Mouse (Mus musculus) thymus, postnatal 14 days (tissue): ENCODE data around the gene Ovch2.
A peak's percentile ranks its signal among the peaks of the same experiment; 100 is the strongest.

Experiments used
- DNase-seq: peaks from one replicate; pipeline ENCODE4 v3.0.0; 2021

Ovch2 gene

DNA sequence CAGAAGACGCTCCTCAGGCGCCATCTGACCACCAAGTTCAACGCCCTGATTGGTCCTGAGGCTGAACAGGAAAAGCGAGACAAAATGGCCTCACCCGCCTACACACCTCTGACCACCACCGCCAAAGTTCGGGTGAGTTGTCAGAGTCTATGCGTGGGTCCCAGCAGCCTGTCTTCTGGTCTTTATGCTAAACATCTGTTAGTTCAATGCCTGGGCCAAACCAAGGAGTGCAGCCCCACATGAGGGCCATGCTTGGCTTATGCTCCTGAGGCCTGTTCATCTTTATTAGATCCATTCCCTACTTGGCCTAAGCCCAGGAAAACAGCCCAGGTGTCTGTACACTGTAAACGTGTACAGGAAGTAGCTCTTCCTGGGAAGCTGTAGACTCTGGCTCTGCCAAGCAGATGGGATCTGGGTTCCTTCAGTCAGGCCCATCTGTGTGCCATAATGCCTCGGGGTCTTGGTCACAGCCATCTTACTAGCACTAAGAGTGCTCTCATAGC, 58.0 kb downstream of the Ovch2 start:
- no peak for DNase-seq

DNA sequence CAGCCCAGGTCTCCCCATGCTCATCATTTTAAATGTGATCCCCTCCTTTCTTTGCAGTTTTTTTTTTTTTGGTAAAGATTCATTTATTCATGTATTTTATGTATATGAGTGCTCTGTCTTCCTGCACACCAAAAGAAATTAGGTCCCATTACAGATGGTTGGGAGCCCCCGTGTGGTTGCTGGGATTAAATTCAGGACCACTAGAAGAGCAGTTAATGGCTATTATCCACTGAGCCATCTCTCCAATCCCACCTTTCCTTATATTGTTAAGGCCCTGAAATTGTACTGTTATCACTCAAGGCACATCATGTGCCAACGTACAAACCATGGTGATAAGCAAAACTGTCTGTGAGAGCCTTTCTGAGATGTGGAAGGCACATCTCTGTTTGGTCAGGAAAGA, 62.3 kb downstream of the Ovch2 start:
- peak; percentile 53 for DNase-seq

DNA sequence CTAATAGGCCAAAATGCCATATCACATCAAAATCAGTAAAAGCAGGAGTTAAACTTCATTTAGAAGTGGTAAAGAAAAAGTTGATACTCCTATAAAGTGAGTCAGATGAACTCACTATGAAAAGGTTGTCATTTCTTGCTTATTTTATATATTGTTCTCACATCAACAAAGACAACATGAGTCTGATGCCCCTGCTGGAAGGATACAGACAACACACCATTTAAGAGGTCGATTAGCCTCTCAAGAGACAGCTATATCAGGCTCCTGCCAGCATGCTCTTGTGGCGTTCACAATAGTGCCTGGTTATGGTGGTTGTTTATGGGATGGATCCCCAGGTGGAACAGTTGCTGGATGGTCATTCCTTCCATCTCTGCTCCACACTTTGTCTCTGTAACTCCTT, 67.8 kb downstream of the Ovch2 start:
- DNase-seq, result no peak
